Mouse (Mus musculus) kidney, adult 9 months (tissue): ENCODE measurements around the gene G6pc.

Experiments used
- DNase-seq: peaks from one replicate; pipeline ENCODE4 v3.0.0; 2022

G6pc gene

DNA sequence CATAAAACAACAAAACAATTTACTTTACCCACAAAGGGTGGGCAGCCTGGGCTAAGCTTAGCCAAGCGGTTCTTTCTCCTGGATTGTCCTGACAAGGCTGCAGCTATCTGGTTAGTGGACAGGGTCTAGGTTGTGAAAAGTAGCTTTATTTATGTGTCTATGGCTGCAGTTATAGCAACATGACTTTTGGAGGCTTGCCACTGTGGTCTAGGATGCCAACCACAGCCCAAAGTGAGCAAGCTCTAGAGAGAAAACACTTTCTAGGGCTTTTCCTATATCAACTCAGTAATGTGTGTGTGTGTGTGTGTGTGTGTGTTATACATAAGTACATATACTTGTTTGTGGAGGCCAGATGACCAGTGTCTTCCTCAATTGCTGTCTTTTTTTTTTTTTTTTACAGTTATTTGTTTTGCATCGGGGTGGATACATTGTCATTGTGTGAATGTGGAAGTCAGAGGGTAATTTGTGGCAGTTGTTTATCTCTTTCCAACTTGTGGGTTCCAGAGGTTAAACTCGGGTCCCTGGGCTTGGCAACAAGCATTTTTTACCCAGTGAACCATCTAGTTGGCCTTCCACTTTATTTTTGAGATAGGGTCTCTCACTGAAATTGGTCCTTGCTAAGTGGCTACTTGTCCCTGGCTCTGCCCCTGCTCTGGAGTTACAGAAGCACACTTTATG, 9.7 kb upstream of the G6pc start:
- no peak for DNase-seq

DNA sequence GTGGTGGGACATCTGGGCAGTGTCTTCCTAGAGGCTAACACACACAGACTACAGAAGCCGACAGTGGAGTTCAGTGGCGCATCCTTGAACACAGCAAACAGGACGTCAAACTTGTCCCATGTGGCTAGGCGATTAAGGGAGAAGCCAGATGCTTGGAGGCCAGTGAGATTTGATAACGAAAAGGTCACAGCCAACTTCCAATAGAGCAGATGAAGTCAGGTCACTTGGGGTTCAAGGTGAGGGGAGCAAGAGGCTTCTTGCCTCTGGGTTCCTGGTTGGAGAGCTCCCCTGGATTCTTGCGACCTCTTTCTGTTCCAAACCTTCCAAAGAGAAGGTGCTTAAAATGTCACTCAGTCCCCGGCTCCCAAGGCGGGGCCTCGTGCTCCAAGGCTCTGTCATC, 7.6 kb upstream of the G6pc start:
- no peak for DNase-seq

DNA sequence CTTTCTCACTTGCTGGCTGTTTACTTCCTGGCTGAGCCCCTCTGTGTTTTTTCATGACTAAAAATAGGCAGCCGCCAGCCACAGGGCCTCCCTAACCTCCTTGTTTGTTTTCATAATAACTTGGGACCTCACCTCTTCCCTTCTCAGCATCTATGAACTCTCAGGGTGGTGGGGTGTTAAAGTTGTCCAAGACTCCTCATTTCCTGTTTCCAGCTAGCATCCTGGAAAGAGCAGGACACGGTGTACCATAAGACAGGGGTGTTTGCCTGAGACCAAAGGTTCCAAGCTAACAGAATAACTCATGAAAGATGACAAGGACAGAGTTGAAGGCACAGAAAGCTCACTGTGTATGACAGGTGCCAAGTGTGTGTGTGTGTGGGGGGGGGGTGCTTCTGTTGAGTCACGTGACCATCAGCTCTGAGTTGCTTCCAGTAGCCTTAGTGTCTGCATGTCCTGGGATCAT, 6.7 kb upstream of the G6pc start:
- DNase-seq = peak; percentile 67

DNA sequence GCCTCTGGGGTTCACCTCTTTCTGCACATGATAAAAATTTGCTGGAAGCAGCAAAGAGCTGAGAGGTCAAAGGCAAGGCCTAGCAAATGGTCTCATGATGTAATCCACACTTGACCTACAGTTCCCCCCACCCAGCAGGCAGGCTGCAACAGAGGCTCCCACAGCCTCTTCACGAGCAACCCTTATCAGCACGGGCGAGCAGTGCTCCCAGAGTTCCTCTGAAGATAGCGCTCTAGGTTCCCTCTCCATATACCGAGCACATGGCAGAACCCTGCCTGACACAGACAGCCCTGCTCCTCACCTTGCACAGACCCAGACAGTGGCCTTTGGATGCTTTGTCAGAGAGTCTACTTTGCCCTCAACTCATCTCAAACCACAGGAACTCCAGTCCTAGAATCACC, 2.8 kb upstream of the G6pc start:
- DNase-seq = peak; percentile 90

DNA sequence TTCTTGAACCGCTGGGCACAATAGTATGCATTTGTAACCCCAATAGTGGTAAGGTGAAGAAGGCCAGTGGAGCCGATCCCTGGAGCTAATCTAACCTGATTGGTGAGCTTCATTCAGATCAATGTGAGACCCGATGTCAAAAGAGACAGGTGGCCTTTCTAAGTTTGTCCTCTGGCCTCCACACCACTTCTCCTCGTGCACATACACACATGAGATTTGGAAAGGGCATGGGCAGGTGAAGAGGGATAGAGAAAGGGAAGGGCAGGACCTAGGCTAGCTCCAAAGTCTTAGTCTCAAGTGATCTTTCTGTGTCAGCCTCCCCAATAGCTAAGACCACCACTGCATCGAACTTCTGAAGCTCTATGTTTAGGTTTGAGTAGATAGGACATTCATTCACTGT, 2.8 kb downstream of the G6pc start:
- DNase-seq = no peak

DNA sequence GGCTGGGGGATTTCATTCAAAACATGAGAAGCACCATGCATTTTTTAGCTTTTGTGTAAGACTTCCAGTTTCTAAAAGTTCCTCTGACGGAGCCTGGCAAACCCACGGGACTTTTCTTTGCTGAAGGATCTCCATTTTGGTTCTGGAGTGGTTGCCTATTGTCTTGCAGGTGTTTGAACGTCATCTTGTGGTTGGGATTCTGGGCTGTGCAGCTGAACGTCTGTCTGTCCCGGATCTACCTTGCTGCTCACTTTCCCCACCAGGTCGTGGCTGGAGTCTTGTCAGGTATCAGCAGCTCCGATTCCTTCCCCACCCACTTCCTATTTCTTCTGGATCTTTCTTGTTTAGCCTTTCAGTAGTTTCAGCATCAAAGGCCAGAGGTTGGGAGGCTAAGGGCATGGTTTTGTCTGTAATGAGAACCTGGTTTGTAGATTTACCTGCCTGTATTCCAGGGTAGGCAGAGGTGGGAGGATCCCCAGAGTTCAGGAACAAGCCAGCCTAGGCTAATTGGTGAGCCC, 7.1 kb downstream of the G6pc start:
- DNase-seq = no peak

DNA sequence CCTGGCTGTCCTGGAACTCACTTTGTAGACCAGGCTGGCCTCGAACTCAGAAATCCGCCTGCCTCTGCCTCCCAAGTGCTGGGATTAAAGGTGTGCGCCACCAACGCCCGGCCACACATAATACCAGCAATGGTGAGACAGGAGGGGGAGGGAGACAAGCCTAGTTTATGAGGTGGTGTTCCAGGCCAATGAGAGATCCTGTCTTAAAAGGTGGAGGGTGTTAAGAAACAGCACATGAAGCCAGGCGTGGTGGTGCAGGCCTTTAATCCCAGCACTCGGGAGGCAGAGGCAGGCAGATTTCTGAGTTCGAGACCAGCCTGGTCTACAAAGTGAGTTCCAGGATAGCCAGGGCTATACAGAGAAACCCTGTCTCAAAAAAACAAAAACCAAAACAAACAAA, 10.8 kb downstream of the G6pc start:
- peak; percentile 64 for DNase-seq

DNA sequence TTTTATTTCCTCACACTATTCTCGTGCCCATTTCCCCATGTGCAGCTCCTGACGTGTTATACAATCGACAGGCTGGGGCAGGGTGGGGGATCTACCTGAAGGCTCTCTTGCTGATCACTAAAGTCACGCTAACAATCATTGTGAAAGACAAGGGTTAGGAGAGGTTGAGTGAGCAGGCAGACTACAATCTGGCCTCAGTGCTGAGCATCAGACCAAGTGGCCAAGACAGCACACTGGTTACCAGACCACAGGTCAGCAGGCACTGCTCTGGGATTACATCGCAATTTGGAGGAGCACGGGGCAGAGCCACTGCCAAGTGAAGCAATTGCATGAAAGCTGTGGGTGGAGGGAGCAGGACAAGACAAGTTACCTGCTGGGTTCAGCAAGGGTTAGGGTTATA, 11.6 kb downstream of the G6pc start:
- peak; percentile 76 for DNase-seq

DNA sequence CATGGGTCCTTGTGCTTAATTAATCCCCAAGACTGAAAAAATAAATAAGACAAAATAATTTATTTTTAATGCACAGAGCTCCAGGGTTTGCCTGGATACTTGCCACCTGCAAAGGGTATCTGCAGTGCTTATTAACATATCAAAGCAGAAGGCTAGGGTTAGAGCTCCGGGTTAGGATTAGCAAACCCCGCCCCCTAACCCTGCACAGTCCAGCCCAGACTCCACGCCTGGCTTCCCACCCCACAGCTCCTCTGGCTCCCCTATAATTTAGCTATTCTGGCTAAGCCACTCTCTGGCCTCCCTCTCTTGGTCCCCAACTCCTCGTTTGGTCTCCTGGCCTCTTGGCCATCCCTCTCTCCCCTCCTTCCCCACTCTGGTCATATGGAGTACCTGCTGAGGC, 14.5 kb downstream of the G6pc start:
- no peak for DNase-seq

DNA sequence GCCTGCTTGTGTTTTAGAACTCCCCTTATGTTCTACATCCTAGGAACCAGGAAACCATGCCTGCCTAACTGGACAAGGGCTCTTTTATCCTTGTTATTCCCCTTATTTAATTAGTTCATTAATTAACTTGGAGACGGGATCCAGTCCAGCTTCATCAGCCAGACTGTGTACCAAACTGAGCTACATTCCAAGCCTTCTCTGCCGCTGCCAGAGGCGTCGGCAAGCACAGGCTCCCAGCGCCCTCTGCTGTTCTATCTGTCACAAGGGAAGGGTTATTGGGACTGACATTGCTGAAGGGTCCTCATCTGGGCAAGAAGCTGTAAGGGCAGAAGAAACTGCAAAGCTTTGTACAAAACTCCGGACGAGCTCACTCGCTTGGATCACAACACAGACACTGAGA, 27.7 kb downstream of the G6pc start:
- DNase-seq = peak; percentile 92

DNA sequence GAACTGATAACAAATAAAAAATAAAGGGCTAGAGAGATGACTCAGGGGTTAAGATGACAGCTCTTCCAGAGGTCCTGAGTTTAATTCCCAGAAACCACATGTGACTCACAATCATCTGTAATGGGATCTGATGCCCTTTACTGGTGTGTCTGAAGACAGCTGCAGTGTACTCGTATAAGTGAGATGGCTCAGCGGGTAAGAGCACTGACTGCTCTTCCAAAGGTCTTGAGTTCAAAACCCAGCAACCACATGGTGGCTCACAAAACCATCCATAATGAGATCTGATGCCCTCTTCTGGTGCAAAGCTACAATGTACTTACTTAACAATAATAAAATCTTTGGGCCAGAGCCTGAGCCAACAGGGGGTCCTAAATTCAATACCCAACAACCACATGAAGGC, 47.9 kb downstream of the G6pc start:
- DNase-seq = no peak

DNA sequence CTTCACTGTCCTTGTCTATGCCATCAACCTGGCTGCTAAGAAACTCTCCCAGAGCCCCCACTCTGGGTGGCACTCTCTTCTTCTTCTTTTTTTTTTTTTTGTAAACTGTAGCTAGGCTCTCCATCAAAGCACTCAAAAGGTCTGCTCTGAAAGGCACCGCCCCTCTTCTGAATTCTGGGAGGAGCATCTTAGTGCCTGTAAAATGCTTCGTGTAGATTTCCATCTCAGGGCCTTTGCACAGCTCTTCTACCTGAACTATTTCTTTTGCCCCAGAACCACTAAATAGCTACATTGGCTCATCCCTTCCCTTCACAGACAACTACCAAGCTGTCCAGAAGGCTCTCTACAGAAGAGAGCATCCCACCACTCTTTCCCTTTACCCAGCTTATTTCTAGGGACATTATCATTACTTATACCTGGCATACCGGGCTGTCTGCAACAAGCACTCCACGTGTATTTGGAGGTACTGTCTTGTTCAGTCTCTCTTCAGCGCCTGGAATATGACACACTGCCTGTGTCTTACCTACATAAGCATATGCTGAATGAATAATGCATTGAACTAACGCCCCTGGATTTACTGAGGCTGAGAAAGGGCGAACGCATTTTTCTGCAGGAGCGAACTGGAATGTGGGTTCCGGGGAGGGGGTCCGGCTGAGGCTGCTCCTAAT, 49.2 kb downstream of the G6pc start:
- no peak for DNase-seq

DNA sequence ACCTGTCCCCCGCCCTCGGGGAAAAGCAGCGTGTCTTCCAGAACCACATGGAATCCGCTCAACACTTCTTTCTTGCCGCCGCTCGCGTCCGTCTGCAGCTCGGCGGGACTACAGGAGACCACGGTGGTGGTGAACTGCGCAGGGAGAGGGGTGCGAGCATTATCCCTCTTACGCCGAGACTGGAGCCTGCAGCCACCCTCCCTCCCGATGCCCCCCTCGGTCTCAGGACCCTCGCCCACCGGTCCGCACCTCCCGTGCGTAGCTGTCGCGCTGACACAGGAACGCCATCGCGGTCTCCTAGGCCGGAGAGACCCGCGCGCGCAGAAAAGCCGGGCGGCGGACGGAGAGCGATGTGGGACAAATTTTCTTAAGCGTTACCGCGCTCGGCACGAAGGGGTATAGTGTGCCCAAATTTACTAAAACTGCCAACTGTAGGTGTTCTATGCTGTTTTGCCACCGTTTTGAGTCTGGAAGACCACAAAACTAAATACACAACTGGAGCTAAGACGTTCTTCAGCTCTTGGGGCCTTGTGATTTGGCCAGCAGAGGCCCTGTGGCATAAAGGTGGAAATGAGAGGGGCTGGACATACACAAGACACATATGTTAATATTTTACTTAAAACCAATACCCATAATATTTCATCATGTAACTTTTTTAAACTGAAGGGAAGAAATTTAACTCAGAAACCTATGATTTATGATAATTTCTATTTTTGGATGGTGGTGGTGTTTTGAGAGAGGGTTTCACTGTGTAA, 49.9 kb downstream of the G6pc start, which contains the start of gene Aarsd1:
Gene Aarsd1 (minus strand): TSS at position 515 of the 755 bp plus-strand sequence.
- DNase-seq = peak; percentile 86

DNA sequence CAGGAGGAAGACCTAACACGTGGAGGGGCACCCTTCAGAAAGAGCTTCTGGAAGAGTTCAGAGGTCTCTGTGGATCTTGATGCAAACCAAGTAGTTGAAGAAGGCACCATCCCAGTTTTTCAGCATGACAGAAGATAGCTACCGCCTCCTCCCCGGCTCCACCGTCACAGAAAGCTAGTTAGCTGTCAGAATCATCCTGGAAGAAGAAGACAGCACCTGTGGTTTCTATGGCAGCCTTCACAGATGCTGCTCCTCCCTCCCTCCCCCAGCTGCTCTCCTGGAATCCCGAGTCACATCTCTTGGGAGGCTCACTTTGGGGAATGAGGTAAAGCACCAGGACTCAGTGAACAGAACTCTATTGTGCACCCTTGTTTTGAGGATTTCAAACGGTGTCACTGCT, 51.6 kb downstream of the G6pc start:
- no peak for DNase-seq

DNA sequence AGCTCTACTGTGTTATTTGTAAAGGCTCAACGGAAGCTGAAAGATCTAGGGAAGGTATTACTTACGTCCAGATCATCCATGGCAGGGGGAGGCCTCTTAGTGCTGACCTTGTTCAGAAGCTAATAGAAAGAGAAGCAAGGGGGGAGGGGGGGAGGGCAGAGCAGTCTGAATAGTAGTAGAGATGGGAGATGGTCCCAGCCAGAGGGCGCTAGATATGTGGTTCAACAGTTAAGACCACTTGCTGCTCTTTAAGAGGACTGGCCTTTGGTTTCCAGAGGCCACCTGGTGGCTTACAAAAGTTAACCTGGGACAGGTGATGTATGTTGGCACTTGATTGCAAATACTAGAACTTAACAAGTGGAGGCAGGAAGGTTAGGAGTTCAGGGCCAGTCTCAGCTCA, 52.2 kb downstream of the G6pc start:
- no peak for DNase-seq

DNA sequence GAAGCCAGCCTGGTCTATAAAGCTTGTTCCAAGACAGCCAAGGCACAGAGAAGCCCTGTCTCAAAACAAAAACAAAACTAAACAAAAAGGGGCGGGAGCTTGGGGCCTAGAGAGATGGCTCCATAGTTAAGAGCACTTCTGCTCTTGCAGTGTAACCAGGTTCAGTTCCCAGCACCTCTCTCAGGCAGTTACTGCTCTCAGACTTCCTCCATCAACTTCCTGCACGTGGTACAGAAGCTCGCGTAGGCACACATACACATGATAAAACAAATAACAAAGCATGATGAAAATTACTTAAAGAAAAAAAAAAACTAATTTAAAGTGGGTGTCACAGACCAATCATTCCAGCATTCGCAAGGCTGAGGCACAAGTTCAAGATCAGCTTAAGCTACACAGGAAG, 52.8 kb downstream of the G6pc start:
- no peak for DNase-seq

DNA sequence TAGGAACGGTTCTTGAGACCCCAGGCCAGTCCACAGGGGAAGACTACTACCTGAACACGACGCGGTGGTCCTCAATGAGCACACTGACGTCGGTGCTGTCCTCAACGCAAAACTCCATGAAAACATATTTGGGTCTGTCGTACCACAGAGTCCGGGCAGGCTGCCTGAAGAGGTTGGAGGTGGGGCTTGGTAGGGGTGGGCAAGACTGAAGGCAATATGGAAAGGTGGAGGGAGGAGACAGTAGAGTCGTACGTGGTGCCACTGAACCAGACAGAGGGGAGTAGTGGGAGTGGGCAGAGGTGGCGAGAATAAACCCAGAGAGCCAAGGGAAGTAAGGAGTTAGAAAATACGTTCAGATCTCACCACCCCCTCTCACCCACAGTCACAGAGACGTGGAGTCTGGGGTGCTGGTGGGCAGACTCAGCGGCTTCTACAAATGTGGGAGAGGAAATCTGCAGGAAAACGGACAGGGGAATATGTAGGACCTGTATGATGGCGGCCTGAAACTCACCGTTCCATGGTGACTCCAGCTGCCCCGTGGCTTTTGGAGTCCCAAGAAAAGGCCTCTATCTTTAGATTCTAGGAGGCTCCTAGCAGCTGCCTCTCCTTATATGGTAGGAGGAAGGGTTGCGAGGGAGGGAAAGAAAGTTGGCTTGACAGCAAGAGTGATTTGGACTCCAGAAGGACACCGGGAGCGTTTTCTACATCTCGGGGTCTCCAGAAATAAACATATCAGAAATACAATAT, 56.9 kb downstream of the G6pc start, which contains the start of gene Gm27029:
Gene Gm27029 (minus strand): TSS at position 692 of the 747 bp plus-strand sequence.
- DNase-seq = no peak

DNA sequence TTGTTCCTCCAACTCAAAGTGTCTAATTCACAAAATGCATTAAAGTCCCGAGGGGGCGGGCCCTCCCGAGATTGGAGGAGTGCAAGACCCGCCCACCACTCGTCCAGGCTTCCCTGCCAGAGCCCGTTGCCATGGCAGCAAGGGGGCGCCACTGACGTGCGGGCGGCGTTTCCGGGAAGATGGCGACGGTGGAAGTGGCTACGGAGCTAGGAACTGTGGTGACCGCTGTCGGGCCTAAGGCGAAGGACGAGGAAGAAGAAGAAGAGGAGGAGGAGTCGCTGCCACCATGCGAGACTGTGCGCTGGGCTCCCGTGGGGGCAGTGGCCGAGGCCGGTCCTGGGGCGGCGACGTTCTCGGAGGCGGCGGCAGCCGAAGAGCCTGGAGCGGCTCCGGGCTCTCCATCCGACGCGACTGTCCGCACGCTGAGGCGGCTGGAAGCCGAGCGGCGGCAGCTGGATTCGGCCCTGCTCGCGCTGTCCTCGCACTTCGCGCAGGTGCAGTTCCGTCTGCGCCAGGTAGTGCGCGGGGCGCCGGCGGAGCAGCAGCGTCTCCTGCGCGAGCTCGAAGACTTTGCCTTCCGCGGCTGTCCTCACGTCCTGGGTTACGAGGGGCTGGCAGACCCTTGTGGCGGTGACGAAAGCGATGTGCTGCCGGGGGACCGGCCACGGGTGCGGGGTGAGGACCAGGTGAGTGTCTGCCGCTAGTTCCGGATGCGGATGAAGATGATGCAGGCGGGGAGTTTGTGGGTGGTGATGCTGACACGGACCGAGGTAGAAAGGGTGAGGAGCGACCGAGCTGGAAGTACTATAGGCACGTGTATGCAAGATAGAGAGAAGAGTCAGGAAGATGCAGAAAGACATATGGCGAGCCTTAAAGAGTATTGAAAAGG, 57.8 kb downstream of the G6pc start, which contains the start of the genes Rundc1 and Ptges3l:
Gene Rundc1 (plus strand): TSS at position 161 of the 889 bp plus-strand sequence.
Gene Ptges3l (minus strand): TSS at position 409 of the 889 bp plus-strand sequence.
- DNase-seq = peak; percentile 98

DNA sequence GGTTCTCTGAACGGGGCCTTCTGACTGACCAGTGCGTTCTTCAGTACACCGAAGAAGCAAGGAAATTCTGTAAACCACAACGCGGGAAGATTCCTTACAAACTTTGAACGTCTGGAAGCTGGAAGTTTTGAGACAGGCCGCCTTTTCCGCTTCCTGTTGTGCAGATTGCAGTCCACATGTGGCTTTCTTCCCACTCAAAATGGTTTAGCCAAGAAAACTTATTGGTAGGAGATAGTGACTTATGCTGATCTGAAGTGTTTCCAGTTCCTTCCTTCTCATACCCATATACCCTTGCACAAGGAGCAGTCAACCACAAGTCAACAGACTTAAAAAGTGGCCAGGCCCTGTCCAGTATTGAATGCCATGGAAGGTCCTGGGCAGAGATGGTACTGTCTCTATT, 58.8 kb downstream of the G6pc start:
- no peak for DNase-seq
